Mouse (Mus musculus) intestine, embryonic 15.5 days (tissue): ENCODE results near the gene Rwdd2b. TPM values are rescaled to one million over a fixed set of nuclear protein-coding genes. Genes with fewer than 3 reads are reported as not detected.

Experiments used
- ATAC-seq: fragments of 200-750 bp; cut with Nextera tagmentation; 2 replicates; pipeline ENCODE4 v1.8.0; 2017; ENCODE audit warnings: moderate TSS enrichment, moderate library complexity
- H3K27ac ChIP-seq: fragments of 300-500 bp; sonication (generic); 2 replicates; pipeline ENCODE4 v1.5.1; 2015; ENCODE audit warnings: mild to moderate bottlenecking, inconsistent platforms
- H3K27me3 ChIP-seq: fragments of 300-500 bp; sonication (generic); replicated peaks from 2 replicates; pipeline ENCODE4 v1.6.1; 2015; ENCODE audit warnings: inconsistent platforms
- H3K36me3 ChIP-seq: fragments of 300-500 bp; sonication (generic); 2 replicates; pipeline ENCODE4 v1.6.1; 2015; ENCODE audit warnings: inconsistent platforms
- H3K4me1 ChIP-seq: fragments of 300-500 bp; sonication (generic); replicated peaks from 2 replicates; pipeline ENCODE4 v1.6.1; 2015; ENCODE audit warnings: inconsistent platforms
- H3K4me2 ChIP-seq: fragments of 300-500 bp; sonication (generic); replicated peaks from 2 replicates; pipeline ENCODE4 v1.6.1; 2015; ENCODE audit warnings: mild to moderate bottlenecking, inconsistent platforms
- H3K4me3 ChIP-seq: fragments of 300-500 bp; sonication (generic); replicated peaks from 2 replicates; pipeline ENCODE4 v1.5.1; 2015; ENCODE audit warnings: inconsistent platforms
- H3K9ac ChIP-seq: fragments of 300-500 bp; sonication (generic); 2 replicates; pipeline ENCODE4 v1.6.1; 2015; ENCODE audit warnings: inconsistent platforms
- H3K9me3 ChIP-seq: fragments of 300-500 bp; sonication (generic); 2 replicates; pipeline ENCODE4 v1.6.1; 2016; ENCODE audit warnings: inconsistent platforms
- WGBS: fragments of 180-500 bp; shearing (Covaris S2); methylation state at CpG from one replicate; pipeline ENCODE4 v1.1.7; 2015; 5-methylcytosine and 5-hydroxymethylcytosine counted together
- polyA plus RNA-seq: library from polyadenylated mRNA; unstranded; fragments of >200 nt; fragmentation: Nextera tagmentation; extraction: Ambion mirVana; gene quantifications from 2 replicates; pipeline ENCODE4 v1.2.1, GENCODE M21; 2015

Rwdd2b gene
- polyA plus RNA-seq, 1 experiment from 2014 or later: 15.3 TPM

DNA sequence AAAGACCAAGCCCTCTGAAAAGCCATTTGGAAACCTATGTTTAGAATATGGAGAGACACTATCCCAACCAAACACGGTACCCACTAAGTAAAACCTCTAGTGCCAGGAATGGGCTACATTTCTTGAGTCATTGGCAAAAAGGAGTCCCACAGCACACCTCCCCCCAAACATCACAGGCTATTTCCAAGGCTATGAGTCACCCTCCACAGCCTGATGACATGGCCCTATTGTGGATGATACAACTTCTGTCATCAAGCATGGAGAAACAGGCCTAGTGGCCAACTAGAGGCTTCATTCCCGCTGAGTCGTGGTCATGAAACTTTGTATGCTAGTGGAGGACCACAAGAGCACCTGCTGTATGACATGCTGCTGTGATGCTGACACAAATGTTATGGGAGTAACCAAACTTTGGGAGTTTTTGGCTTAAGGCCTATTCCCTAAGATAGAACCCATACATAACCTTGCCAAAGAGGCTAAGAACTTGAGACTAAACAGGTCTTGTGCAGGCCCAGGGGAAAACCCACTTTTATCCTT lies 52.9 kb downstream of the Rwdd2b start:
- H3K27me3 ChIP-seq: no peaks in the 10 kb centered on the region
- H3K9me3 ChIP-seq: no peaks in the 10 kb centered on the region
- H3K9ac ChIP-seq: no peak overlapping the region
- H3K4me3 ChIP-seq: no peak overlapping the region
- ATAC-seq: no peak
- H3K27ac ChIP-seq: no peak overlapping the region
- H3K4me1 ChIP-seq: no peaks in the 10 kb centered on the region
- no peak overlapping the region for H3K4me2 ChIP-seq
- 95% methylated on average over 3 of the region's 3 CpGs for WGBS
- peaks cover 6% of the 10 kb centered on the region for H3K36me3 ChIP-seq

DNA sequence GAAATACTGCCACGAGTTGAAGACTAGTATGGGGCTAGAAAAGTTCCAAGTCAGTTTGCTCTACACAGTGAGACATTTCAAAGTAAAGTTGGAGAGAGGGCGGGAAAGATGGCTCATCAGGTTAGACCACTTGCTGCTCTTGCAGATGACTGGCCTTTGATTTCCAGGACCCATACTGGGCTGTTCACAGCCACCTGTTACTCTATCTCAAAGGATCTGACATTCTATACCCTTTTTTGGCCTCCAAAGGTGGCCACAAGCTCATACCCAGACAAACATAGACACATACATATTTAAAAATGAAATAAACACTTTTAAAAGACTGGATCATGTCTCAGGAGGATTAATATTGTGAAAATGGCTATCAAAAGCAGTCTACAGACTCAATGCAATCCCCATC lies 56.0 kb downstream of the Rwdd2b start:
- no peaks in the 10 kb centered on the region for H3K9me3 ChIP-seq
- H3K4me3 ChIP-seq: no peak overlapping the region
- WGBS: 81% methylated on average over 2 of the region's 2 CpGs
- H3K27me3 ChIP-seq: no peaks in the 10 kb centered on the region
- no peak overlapping the region for H3K4me2 ChIP-seq
- no peak overlapping the region for H3K9ac ChIP-seq
- peaks cover 22% of the 10 kb centered on the region for H3K36me3 ChIP-seq
- no peak for ATAC-seq
- H3K27ac ChIP-seq: no peak overlapping the region
- H3K4me1 ChIP-seq: no peaks in the 10 kb centered on the region

Other genes with a start within 250 kb of the Rwdd2b start
- gene N6amt1, start 86.4 kb downstream of the Rwdd2b start, polyA plus RNA-seq: 20.0 and 22.5 TPM in 2 replicates
- 22.9 and 26.8 TPM in 2 replicates for gene Ltn1, start 8.0 kb downstream of the Rwdd2b start, polyA plus RNA-seq
- gene Usp16, start 14.1 kb upstream of the Rwdd2b start, polyA plus RNA-seq: 35.6 and 41.0 TPM in 2 replicates
- gene Cct8, start 55.3 kb upstream of the Rwdd2b start, polyA plus RNA-seq: 422 and 457 TPM in 2 replicates
- 0.53 and 0.62 TPM in 2 replicates for gene Map3k7cl, start 112.8 kb upstream of the Rwdd2b start, polyA plus RNA-seq